Mouse (Mus musculus) brain, embryonic 14.5 days (tissue): ENCODE data around the gene Mpzl3.

Source experiments
- CTCF ChIP-seq: fragments of 200-500 bp; IDR thresholded peaks from 2 replicates; pipeline ENCODE4 v1.5.1; 2012; ENCODE audit warnings: inconsistent platforms, mild to moderate bottlenecking, moderate library complexity, borderline replicate concordance; ENCODE audit not compliant: insufficient read depth, insufficient read length; ENCODE audit errors: extremely low read depth
- POLR2A ChIP-seq: fragments of 200-500 bp; IDR thresholded peaks from 2 replicates; pipeline ENCODE4 v1.6.1; 2012; ENCODE audit warnings: mild to moderate bottlenecking, inconsistent platforms, borderline replicate concordance; ENCODE audit not compliant: poor library complexity, insufficient read depth, insufficient read length, severe bottlenecking; ENCODE audit errors: extremely low read depth

GRCm38 (mm10) chr9:45097877-45098276 is 42.9 kb downstream of the Mpzl3 start:
- TF ChIP-seq POLR2A (no peak), CTCF (no peak)
